Mouse (Mus musculus): ENCODE data around the gene Spata17.
A peak's percentile ranks its signal among the peaks of the same experiment; 100 is the strongest.

The Spata17 gene

GRCm38 (mm10) chr1:187086027-187086426 is 129.2 kb downstream of the Spata17 start:
- no peak for DNase-seq (ENCODE audit: low spot score)

GRCm38 (mm10) chr1:187077352-187077751 is 137.9 kb downstream of the Spata17 start:
- no peak for DNase-seq (ENCODE audit: low spot score)

GRCm38 (mm10) chr1:187077043-187077334 is 138.3 kb downstream of the Spata17 start:
- no peak for DNase-seq (ENCODE audit: low spot score)

GRCm38 (mm10) chr1:187076198-187077042 is 138.8 kb downstream of the Spata17 start:
- no peak for DNase-seq (ENCODE audit: low spot score)

GRCm38 (mm10) chr1:187059874-187060273 is 155.4 kb downstream of the Spata17 start:
- DNase-seq (ENCODE audit: low spot score): no peak

- no peak for DNase-seq (ENCODE audit: low spot score)
Observed at GRCm38 (mm10) chr1:187054333-187054732, 160.9 kb downstream of the Spata17 start.

GRCm38 (mm10) chr1:187053862-187054261 is 161.4 kb downstream of the Spata17 start:
- DNase-seq (ENCODE audit: low spot score): no peak

GRCm38 (mm10) chr1:187052532-187052931 is 162.7 kb downstream of the Spata17 start:
- no peak for DNase-seq (ENCODE audit: low spot score)

GRCm38 (mm10) chr1:187051296-187051695 is 164.0 kb downstream of the Spata17 start:
- DNase-seq (ENCODE audit: low spot score): no peak

- DNase-seq (ENCODE audit: low spot score): no peak
Observed at GRCm38 (mm10) chr1:187048681-187049288, 166.5 kb downstream of the Spata17 start.

- no peak for DNase-seq (ENCODE audit: low spot score)
Observed at GRCm38 (mm10) chr1:187044726-187045125, 170.5 kb downstream of the Spata17 start.

- no peak for DNase-seq (ENCODE audit: low spot score)
Observed at GRCm38 (mm10) chr1:187039801-187040200, 175.5 kb downstream of the Spata17 start.

GRCm38 (mm10) chr1:187035785-187036184 is 179.5 kb downstream of the Spata17 start:
- no peak for DNase-seq (ENCODE audit: low spot score)

- DNase-seq (ENCODE audit: low spot score): peak; percentile 55
Observed at GRCm38 (mm10) chr1:187031796-187032195, 183.5 kb downstream of the Spata17 start.

GRCm38 (mm10) chr1:187028841-187029240 is 186.4 kb downstream of the Spata17 start:
- no peak for DNase-seq (ENCODE audit: low spot score)

- DNase-seq (ENCODE audit: low spot score): no peak
Observed at GRCm38 (mm10) chr1:187020011-187020410, 195.3 kb downstream of the Spata17 start.

- DNase-seq (ENCODE audit: low spot score): no peak
Observed at GRCm38 (mm10) chr1:187016116-187016515, 199.1 kb downstream of the Spata17 start.

- no peak for DNase-seq (ENCODE audit: low spot score)
Observed at GRCm38 (mm10) chr1:187015673-187016072, 199.6 kb downstream of the Spata17 start.

GRCm38 (mm10) chr1:187014141-187014540 is 201.1 kb downstream of the Spata17 start:
- no peak for DNase-seq (ENCODE audit: low spot score)

GRCm38 (mm10) chr1:187011601-187012000 is 203.7 kb downstream of the Spata17 start:
- no peak for DNase-seq (ENCODE audit: low spot score)

GRCm38 (mm10) chr1:187010071-187010470 is 205.2 kb downstream of the Spata17 start:
- no peak for DNase-seq (ENCODE audit: low spot score)

- DNase-seq (ENCODE audit: low spot score): no peak
Observed at GRCm38 (mm10) chr1:187008236-187008635, 207.0 kb downstream of the Spata17 start.

GRCm38 (mm10) chr1:187006227-187006925 is 208.9 kb downstream of the Spata17 start:
- no peak for DNase-seq (ENCODE audit: low spot score)

Measured in layer of hippocampus, adult 9-10 months (tissue).